Mouse (Mus musculus) heart, embryonic 10.5 days (tissue): Measurements from ENCODE around the gene Micall1. TPM values are rescaled to one million over a fixed set of nuclear protein-coding genes. Genes with fewer than 3 reads are reported as not detected.

Experiments used
- DNase-seq: peaks from one replicate; pipeline ENCODE4 v3.0.0-alpha.2; 2017; ENCODE audit warnings: low spot score
- H3K27ac ChIP-seq: fragments of 300-500 bp; sonication (generic); 2 replicates; pipeline ENCODE4 v1.5.1; 2016; ENCODE audit warnings: mild to moderate bottlenecking
- H3K27me3 ChIP-seq: fragments of 300-500 bp; sonication (generic); 2 replicates; pipeline ENCODE4 v1.6.1; 2016; ENCODE audit warnings: mild to moderate bottlenecking; ENCODE audit not compliant: poor library complexity, insufficient read depth, severe bottlenecking
- H3K36me3 ChIP-seq: fragments of 300-500 bp; sonication (generic); 2 replicates; pipeline ENCODE4 v1.6.1; 2016; ENCODE audit warnings: mild to moderate bottlenecking, moderate library complexity
- H3K4me1 ChIP-seq: fragments of 300-500 bp; sonication (generic); 2 replicates; pipeline ENCODE4 v1.6.1; 2016; ENCODE audit warnings: mild to moderate bottlenecking
- H3K4me3 ChIP-seq: fragments of 300-500 bp; sonication (generic); 2 replicates; pipeline ENCODE4 v1.5.1; 2016; ENCODE audit warnings: mild to moderate bottlenecking, moderate library complexity
- H3K9me3 ChIP-seq: fragments of 300-500 bp; sonication (generic); 2 replicates; pipeline ENCODE4 v1.6.1; 2016; ENCODE audit warnings: mild to moderate bottlenecking, moderate library complexity
- WGBS: fragments of 180-500 bp; shearing (Covaris S2); methylation state at CpG from one replicate; pipeline ENCODE4 v1.1.7; 2016; 5-methylcytosine and 5-hydroxymethylcytosine counted together
- polyA plus RNA-seq: library from polyadenylated mRNA; unstranded; fragments of >200 nt; fragmentation: Nextera tagmentation; extraction: Ambion mirVana; gene quantifications from 2 replicates; pipeline ENCODE4 v1.2.1, GENCODE M21; 2016

Gene Micall1
- polyA plus RNA-seq, 1 experiment from 2014 or later: 13.1 TPM

- peaks cover 71% of the 10 kb centered on the region for H3K4me1 ChIP-seq
- H3K4me3 ChIP-seq: no peak overlapping the region
- H3K9me3 ChIP-seq: no peaks in the 10 kb centered on the region
- peaks cover 7% of the 10 kb centered on the region for H3K36me3 ChIP-seq
- DNase-seq: no peak
- no peaks in the 10 kb centered on the region for H3K27me3 ChIP-seq
- WGBS: 79% methylated on average over 4 of the region's 4 CpGs
- peak overlapping the region; percentile 91; the same call in 1 of the 2 replicates for H3K27ac ChIP-seq
Observed at GRCm38 (mm10) chr15:79100391-79100790, 8.3 kb upstream of the Micall1 start.

GRCm38 (mm10) chr15:79101531-79101930, 7.2 kb upstream of the Micall1 start:
- Histone ChIP-seq H3K9me3 (no peaks in the 10 kb centered on the region), H3K27ac (peak overlapping the region; percentile 91), H3K27me3 (no peaks in the 10 kb centered on the region), H3K4me3 (no peak overlapping the region), H3K4me1 (peaks cover 59% of the 10 kb centered on the region), H3K36me3 (no peaks in the 10 kb centered on the region)
- no peak for DNase-seq

- Histone ChIP-seq H3K4me1 (peaks cover 48% of the 10 kb centered on the region), H3K36me3 (no peaks in the 10 kb centered on the region)
Observed at GRCm38 (mm10) chr15:79103264-79103663, 5.4 kb upstream of the Micall1 start.

GRCm38 (mm10) chr15:79105804-79106203, 2.9 kb upstream of the Micall1 start:
- H3K27me3 ChIP-seq: no peaks in the 10 kb centered on the region
- WGBS: 41% methylated on average over 2 of the region's 2 CpGs
- no peak for DNase-seq
- H3K27ac ChIP-seq: no peak overlapping the region
- peaks cover 47% of the 10 kb centered on the region for H3K4me1 ChIP-seq
- no peaks in the 10 kb centered on the region for H3K36me3 ChIP-seq
- H3K9me3 ChIP-seq: no peaks in the 10 kb centered on the region
- no peak overlapping the region for H3K4me3 ChIP-seq

More at GRCm38 (mm10) chr15:79103264-79103663, 5.4 kb upstream of the Micall1 start:
- no peak for DNase-seq
- Histone ChIP-seq H3K27ac (peak overlapping the region; percentile 6; the same call in 1 of the 2 replicates), H3K9me3 (no peaks in the 10 kb centered on the region), H3K27me3 (no peaks in the 10 kb centered on the region), H3K4me3 (no peak overlapping the region)
- 76% methylated on average over 10 of the region's 10 CpGs for WGBS

- no peak for DNase-seq
- H3K9me3 ChIP-seq: no peaks in the 10 kb centered on the region
- peaks cover 8% of the 10 kb centered on the region for H3K36me3 ChIP-seq
Observed at GRCm38 (mm10) chr15:79107966-79108365, 732 bp upstream of the Micall1 start.

GRCm38 (mm10) chr15:79109321-79109934, 730 bp downstream of the Micall1 start:
- peak; percentile 78 for DNase-seq
- Histone ChIP-seq H3K9me3 (no peaks in the 10 kb centered on the region), H3K4me3 (peak overlapping the region; percentile 84), H3K27me3 (no peaks in the 10 kb centered on the region), H3K4me1 (peaks cover 41% of the 10 kb centered on the region), H3K27ac (peak overlapping the region; percentile 98), H3K36me3 (peaks cover 21% of the 10 kb centered on the region)
- WGBS: under 1% methylated on average over 46 of the region's 46 CpGs

More at GRCm38 (mm10) chr15:79107966-79108365, 732 bp upstream of the Micall1 start:
- Histone ChIP-seq H3K4me3 (peak overlapping the region; percentile 84), H3K27ac (peak overlapping the region; percentile 98), H3K27me3 (no peaks in the 10 kb centered on the region), H3K4me1 (peaks cover 41% of the 10 kb centered on the region)
- 16% methylated on average over 7 of the region's 7 CpGs for WGBS

- no peaks in the 10 kb centered on the region for H3K9me3 ChIP-seq
- whole genome bisulfite sequencing: 14% methylated on average over 9 of the region's 9 CpGs
- H3K36me3 ChIP-seq: peaks cover 27% of the 10 kb centered on the region
- H3K27me3 ChIP-seq: no peaks in the 10 kb centered on the region
- no peak for DNase-seq
- H3K4me1 ChIP-seq: peaks cover 47% of the 10 kb centered on the region
- H3K4me3 ChIP-seq: peak overlapping the region; percentile 84
- H3K27ac ChIP-seq: peak overlapping the region; percentile 98
Observed at GRCm38 (mm10) chr15:79110031-79110430, 1.3 kb downstream of the Micall1 start.

- Histone ChIP-seq H3K36me3 (peaks cover 32% of the 10 kb centered on the region), H3K27me3 (no peaks in the 10 kb centered on the region), H3K9me3 (no peaks in the 10 kb centered on the region), H3K4me1 (peaks cover 49% of the 10 kb centered on the region), H3K4me3 (peak overlapping the region; percentile 84), H3K27ac (0 out of 2 replicates have a peak overlapping the region, but pooled peaks have one; percentile 8)
- WGBS: 68% methylated on average over 2 of the region's 2 CpGs
- DNase-seq: no peak
Observed at GRCm38 (mm10) chr15:79110528-79110927, 1.8 kb downstream of the Micall1 start.

- no peak overlapping the region; the same call in 1 of the 2 replicates for H3K4me3 ChIP-seq
Observed at GRCm38 (mm10) chr15:79111774-79112173, 3.1 kb downstream of the Micall1 start.

GRCm38 (mm10) chr15:79115276-79115675, 6.6 kb downstream of the Micall1 start:
- H3K9me3 ChIP-seq: no peaks in the 10 kb centered on the region
- 42% methylated on average over 5 of the region's 5 CpGs for WGBS
- H3K36me3 ChIP-seq: peaks cover 80% of the 10 kb centered on the region
- no peak overlapping the region for H3K4me3 ChIP-seq
- DNase-seq: no peak
- no peaks in the 10 kb centered on the region for H3K27me3 ChIP-seq
- H3K4me1 ChIP-seq: peaks cover 31% of the 10 kb centered on the region
- H3K27ac ChIP-seq: no peak overlapping the region

More at GRCm38 (mm10) chr15:79111774-79112173, 3.1 kb downstream of the Micall1 start:
- Histone ChIP-seq H3K36me3 (peaks cover 45% of the 10 kb centered on the region), H3K9me3 (no peaks in the 10 kb centered on the region), H3K27me3 (no peaks in the 10 kb centered on the region), H3K27ac (peak overlapping the region; percentile 65; the same call in 1 of the 2 replicates), H3K4me1 (peaks cover 49% of the 10 kb centered on the region)
- peak; percentile 73 for DNase-seq
- 40% methylated on average over 4 of the region's 4 CpGs for WGBS

- WGBS: 72% methylated on average over 9 of the region's 9 CpGs
- Histone ChIP-seq H3K27me3 (no peaks in the 10 kb centered on the region), H3K36me3 (peaks cover 99% of the 10 kb centered on the region)
Observed at GRCm38 (mm10) chr15:79119491-79119890, 10.8 kb downstream of the Micall1 start.

GRCm38 (mm10) chr15:79122119-79122518, 13.4 kb downstream of the Micall1 start:
- Histone ChIP-seq H3K27me3 (no peaks in the 10 kb centered on the region), H3K4me3 (no peak overlapping the region), H3K4me1 (peaks cover 11% of the 10 kb centered on the region; the same call in 1 of the 2 replicates), H3K27ac (no peak overlapping the region), H3K36me3 (peaks cover 99% of the 10 kb centered on the region), H3K9me3 (no peaks in the 10 kb centered on the region)
- no peak for DNase-seq
- WGBS: 80% methylated on average over 4 of the region's 4 CpGs

More at GRCm38 (mm10) chr15:79119491-79119890, 10.8 kb downstream of the Micall1 start:
- H3K4me1 ChIP-seq: peaks cover 18% of the 10 kb centered on the region; the same call in 1 of the 2 replicates
- H3K27ac ChIP-seq: no peak overlapping the region
- H3K9me3 ChIP-seq: no peaks in the 10 kb centered on the region
- H3K4me3 ChIP-seq: no peak overlapping the region
- DNase-seq: no peak

GRCm38 (mm10) chr15:79122546-79122945, 13.8 kb downstream of the Micall1 start:
- H3K4me1 ChIP-seq: peaks cover 11% of the 10 kb centered on the region; the same call in 1 of the 2 replicates
- no peak overlapping the region for H3K27ac ChIP-seq
- no peaks in the 10 kb centered on the region for H3K9me3 ChIP-seq
- H3K36me3 ChIP-seq: peaks cover 99% of the 10 kb centered on the region
- no peak overlapping the region for H3K4me3 ChIP-seq
- 77% methylated on average over 13 of the region's 13 CpGs for WGBS
- no peaks in the 10 kb centered on the region for H3K27me3 ChIP-seq
- DNase-seq: no peak
